Mouse (Mus musculus) c-Kit-negative CD71-positive TER-119-positive erythroid progenitor cells, embryonic 14.5 days (primary cell): ENCODE data around the gene Nkg7.

Experiments used
- DNase-seq: peaks from one replicate; pipeline ENCODE4 v3.0.0-alpha.2; 2013; ENCODE audit warnings: low read depth, low spot score

The Nkg7 gene

DNA sequence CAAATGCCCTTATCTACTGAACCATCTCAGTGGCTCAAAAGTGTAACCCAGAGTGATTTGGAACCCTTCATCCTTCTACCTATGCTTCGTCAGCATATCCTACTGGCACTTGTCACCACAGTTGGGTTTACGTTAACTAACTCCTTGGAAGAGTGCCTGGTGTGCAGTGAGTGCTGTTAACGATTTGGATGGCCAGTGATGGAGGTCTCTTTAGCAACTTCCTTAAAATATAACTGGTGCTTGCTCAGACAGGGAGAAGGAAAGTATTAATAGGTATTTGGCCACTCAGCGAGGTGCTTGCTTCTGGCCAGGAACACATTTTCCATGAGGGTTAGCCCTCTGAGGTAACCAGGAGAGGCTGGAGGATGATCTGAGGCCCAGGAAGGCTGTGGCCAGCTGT, 10.9 kb downstream of the Nkg7 start:
- DNase-seq, result no peak

DNA sequence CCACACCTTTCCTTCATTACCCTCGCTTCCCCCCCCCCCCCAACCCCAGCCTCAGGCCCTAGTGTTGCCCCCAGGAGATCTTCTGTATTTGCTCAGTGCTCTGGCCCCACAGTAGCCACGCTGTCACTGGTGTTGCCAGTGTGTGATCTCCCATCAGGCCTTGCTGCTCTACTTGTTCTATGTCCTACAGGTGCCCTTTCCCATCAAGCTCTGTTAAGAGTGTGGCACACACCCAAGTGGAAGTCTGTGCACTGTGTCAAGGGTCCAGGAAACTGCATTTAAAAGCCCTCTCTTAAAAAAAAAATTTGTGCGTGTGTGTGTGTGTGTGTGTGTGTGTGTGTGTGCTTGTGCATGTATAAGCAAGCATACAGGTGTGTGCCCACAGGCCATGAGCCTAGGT, 11.4 kb downstream of the Nkg7 start:
- no peak for DNase-seq

DNA sequence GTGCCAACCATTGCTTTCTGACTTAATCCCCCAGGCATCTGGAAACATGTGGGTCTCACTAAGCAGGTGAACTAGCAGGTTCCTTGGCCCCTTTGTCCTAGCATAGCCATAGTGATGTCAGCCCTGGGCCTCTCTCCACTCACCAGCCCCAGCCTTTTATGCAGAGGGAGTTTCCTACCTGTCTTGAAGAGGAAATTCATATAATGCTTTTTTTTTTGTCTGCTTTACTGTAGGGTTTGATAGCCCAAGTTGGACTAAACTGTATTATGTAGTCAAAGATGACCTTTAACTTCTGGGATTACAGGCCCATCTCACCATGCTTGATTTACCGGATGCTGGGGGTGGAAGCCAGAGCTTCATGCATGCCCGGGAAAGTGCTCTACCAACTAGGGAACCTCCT, 12.9 kb downstream of the Nkg7 start:
- no peak for DNase-seq

DNA sequence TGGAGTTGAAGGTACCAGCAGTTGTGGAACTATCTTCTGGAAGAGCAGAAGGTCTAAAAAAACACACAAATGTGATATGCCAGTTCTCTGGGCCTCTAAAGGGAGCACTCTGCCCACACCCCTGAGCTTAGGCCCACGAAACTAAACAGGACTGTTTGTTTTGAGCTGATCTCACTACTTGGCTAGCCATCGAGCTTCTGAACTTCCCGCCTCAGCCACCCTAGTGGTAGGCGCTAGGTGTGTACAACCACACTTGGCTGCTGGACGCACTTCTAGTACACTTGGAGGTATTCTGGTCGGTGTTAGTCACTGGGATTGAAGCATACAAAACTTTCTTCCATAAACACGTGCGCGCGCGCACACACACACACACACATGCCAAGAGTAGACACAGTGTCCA, 14.9 kb downstream of the Nkg7 start:
- no peak for DNase-seq

DNA sequence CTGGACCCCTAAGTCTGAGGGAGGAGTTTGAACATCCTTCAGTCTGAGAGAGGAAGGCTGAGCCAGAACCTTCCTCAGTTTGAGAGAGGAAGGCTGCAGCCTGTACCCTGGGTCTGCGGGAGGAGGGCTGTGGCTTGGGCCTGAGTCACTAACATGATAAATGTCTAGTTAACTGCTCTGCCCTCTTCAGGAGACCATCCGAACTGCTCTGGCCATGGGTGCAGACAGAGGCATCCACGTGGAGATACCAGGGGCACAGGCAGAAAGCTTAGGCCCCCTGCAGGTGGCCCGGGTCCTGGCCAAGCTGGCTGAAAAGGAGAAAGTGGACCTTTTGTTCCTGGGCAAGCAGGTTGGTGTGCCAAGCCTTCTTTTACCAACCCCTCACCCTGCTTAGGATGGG, 15.7 kb downstream of the Nkg7 start:
- no peak for DNase-seq

DNA sequence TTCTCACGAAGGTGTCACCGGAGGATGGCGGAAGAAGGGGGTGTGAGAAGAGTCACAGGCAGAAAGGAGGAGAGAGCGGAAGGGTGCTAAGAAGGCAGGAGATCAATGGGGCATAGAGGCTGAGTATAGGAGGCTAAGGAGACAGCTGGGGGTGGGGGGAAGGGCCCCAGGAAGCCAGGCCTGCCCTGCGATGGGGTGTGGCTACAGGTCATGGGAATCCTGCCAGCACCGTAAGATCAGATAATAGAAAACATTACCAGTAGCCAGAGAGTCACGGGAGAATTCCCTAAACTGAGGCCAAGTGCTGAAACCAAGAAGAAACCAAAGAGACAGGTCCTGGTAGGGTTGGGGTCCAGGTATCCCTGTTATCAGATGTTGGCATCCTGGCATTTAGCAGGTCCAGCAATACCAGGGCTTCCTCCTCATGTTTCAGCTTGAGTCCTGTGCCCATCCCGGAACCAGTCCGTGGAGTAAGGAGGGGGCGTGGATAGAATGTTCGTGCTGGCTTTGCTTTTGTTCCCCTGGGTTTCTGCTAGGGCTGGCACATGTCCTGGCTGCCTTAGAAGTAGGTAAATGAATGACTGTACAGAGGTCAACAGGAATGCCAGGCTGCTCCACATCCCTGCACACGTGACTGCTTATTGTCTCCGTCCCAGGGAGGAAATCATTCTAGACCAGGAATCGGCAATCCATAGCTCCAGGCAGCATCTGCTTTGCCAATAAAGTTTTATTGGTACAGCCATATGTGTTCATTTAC, 16.9 kb downstream of the Nkg7 start:
- no peak for DNase-seq

DNA sequence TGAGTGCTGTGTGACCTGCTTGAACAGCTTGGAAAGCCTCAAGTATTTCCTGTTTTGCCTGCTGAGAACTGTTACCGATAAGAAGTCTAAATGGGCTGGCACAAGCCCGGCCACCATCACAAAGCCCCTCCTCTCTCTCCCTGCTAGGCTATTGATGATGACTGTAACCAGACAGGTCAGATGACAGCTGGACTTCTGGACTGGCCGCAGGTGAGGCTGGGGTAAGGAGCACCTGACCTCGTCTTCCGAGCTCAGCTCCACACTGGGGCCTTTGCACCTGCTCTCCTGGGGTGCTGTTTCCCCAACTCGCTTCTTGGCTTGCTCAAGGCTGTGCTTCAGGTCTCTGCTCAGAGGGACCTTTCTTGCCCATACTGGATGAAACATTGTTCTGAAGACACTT, 17.5 kb downstream of the Nkg7 start:
- no peak for DNase-seq

DNA sequence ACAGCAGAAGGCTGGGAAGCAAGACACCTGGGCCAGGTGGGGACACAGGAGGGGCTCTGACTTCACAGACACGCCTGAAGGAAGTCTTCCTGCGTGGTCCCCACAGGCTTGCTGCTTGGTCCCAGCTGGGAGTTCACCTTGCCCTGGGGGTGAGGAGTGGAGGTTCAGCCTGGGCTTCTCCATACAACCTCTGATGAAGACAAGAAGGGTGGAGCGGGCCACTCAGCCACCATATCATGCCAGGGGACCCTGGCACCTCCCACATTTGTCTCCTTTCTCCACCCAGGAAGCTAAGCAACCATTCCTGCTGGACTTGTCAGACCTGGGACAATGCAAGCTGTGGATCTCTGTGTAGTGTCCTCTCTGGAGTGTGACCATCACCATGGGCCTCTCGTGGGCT, 26.0 kb downstream of the Nkg7 start, which contains the start of gene Vsig10l:
Gene Vsig10l (plus strand): TSS at position 301 of the 400 bp plus-strand sequence.
- no peak for DNase-seq

DNA sequence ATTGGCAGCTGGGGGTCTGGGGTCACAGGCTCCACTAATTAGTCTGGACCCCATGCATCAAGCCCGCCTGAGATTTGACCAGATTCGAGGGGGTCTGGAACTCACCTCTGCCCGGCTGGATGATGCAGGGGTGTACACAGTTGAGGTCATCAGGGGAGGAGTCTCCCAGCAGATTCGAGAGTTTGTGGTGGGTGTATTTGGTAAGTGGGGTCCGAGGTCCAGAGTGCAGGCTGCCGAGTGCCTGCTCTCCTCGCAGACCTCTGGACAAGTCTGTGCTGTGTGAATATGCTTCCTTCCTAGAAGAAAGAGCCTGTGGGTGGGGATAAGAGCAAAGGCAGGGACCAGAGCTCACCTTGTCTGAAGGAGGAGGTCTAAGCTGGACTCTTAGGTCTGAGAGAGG, 27.1 kb downstream of the Nkg7 start:
- DNase-seq, result no peak

DNA sequence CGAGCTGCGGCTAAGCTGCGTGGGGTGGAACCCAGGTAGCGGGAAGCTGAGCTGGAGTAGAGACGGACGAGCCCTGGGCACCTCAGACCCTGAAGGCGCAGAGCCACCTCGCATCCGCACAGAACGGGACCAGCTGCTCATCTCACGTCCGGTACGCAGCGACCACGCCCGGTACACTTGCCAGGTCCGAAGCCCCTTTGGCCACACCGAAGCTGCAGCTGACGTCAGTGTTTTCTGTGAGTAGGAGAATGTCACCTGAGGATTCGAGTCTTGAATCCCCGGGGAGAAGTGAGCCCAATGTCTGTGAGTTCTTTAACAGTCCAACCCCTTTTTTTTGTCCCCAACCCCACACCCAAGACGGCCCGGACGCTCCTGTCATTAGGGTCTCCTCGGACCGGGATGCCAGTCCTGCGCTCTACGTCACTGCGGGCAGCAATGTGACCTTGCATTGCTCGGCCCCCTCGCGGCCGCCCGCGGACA, 28.0 kb downstream of the Nkg7 start:
- DNase-seq, result no peak

DNA sequence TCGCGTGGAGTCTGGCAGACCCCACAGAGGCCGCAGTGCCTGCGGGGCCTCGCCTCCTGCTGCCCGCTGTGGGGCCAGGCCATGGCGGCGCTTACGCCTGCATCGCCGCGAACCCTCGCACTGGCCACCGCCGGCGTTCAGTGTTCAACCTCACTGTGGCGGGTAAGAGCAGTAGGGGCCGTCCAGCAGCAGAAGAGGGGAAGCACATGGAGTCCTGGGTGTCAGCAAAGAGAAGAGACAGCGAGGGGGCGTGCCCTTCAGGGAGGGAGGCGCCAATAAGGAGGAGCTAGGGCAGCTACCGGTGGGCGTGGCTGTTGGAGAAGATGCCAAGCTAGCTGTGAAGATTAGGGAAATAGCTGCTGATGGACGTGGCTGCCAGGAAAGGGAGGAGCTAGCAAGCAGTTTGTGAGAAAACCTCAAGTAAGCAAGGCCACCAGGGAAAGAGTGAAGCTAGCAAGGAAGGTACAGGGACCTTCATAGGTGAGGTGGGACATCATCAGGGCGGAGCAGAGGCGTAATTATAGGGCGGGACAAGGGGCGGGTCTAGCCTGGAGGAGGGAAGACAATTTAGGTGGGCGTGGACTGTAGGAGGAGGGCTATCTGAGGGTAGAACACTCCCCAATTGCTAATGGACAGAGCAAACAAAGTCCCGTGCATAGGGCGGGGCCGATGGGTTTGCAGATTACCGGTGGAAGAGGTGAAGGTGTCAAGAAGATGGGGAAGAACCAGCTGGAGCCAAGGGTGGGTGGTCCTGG, 28.6 kb downstream of the Nkg7 start:
- DNase-seq, result peak; percentile 76

DNA sequence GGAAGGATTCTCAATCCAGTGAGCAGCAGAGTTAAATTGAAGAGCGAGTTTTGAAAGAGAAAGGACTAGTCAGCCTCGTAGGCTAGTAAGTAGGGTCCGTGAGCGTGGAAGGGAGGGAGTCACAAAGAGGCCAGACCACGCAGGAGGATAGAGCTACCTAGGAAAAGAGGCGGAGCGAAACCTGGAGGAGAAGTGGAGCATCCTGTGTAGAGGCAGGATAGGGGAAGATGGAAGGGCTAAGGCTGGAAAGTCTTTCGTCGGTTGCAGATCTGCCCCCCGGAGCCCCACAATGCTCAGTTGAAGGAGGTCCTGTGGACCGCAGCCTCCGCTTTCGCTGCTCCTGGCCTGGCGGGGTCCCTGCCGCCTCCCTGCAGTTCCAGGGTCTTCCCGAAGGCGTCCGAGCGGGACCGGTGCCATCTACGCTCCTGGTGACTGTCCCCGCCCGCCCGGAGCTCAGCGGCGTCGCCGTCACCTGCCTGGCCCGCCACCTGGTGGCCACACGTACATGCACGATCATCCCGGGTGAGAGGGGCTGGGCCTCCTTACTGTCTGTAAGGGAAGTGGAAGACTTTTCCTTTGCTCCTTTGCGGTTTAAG, 29.3 kb downstream of the Nkg7 start:
- peak; percentile 35 for DNase-seq

DNA sequence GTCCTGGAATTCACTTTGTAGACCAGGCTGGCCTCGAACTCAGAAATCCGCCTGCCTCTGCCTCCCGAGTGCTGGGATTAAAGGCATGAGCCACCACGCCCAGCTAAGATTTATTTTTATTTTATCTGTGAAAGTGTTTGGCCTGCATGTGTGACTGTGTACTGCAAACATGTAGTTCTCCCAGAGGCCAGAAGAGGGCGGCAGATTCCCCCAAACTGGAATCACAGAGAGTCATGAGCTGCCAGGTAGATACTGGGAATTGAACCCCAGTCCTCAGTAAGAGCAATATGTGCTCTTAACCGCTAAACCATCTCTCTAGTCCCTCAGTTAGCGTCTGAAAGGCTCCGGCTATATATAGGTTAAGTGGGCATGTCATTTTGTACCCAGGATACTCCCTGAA, 33.5 kb downstream of the Nkg7 start:
- DNase-seq, result peak; percentile 28

DNA sequence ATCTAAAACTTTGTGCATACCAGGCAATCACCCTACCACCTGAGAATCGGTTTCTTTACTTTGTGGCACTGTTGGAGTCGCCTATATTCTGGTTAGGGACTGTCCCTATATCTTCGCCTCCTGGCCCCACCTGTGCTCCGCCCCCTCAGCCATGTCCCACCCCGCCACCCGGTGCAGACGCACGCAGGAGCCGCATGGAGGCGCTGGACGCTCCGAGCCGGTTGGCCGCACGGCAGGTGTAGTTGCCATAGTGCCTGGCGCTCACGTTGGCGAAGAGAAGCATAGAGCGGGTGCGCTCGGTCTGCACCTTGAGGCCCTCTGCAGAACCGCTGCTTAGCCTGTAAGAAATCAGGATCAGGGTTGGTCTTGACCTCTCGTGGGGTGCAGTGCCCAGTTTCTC, 38.8 kb downstream of the Nkg7 start:
- no peak for DNase-seq

DNA sequence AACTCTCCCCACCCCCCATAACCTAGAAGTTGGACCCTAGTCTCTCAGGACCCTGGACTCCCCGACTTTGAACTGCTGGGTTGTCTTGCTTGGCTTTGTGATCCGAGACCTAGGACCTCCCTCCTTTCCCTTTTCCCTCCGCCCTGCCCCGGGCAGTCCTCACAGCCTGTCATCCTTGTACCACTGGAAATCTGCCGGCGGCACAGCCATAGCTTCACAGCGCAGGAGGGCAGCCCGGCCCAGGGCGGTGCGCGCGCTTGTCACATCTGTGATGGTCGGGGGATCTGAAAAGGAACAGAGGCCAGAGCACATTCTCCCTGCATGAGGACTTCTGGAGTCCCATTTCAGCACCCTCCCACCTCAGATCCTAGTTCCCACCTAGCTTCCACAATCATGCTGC, 39.5 kb downstream of the Nkg7 start:
- no peak for DNase-seq

DNA sequence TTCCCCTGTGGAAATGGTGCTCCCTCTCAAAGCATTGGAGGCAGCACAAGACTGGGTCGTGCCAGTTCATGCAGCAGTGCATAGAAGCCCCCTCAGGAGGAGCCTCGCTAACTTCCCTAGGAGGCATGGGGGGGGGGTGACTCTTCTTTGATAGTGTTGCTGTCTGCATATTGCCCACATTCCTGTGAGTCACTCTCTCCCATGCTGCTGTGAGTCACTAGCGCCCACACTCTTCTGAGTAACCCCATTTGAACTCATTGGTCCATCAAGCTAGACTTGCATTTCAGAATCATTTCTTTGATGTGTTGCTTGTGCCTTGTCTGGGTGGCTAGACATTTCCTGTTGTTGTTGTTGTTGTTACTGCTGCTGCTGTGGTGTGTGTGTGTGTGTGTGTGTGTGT, 44.3 kb downstream of the Nkg7 start:
- no peak for DNase-seq

DNA sequence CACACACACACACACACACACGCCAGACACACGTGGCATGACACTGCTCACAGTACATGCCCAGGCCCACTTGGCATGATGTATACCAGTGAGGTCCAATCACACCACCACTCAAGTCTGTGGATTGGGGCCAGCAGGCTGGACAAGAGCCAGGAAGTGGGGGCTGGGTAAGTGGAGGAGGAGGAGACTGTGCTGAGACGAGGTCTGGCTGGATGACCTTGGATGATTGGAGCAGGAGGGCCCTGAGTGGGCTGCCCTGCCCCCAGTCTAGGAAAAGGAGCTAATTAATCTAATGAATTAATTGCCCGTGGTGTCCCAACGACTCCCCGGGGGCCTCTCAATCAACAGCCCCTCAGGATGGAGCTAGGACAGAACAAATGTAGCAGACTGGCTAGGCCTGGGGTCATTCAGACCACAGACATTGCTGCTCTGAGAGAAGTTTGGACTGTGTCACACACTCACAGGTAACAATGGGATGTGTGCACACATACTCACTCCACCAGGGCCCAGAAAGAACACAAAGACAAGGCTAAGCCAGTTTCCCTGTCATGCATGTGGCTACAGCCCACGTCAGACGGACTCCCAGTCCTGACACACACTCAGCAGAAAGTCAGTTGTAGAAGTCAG, 45.3 kb downstream of the Nkg7 start:
- DNase-seq, result no peak

DNA sequence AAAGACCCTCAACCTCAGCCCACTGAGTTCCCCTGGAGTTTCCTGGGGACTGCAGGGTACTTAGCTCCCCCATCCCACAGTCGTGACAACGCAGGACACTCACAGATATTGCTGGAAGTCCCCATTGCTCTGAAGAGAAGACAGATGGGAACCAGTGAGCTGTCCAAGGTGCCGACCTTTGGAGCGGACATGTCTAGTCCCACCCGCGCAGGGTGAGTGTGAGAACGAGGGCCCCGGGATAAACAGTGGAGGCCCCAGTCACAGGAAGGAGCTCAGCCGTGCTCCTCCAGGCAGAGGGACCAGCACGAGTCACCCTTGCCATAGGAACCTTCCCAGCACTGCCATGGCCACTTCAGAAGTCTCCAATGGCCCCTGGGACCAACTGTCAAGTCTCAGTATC, 46.4 kb downstream of the Nkg7 start:
- DNase-seq, result no peak
